Mouse (Mus musculus): Measurements from ENCODE around the gene Cbs.
"Not testable (repeated sequence)": the region's sequence is repeated elsewhere in the genome, so short reads cannot be mapped to it uniquely, and the experiment has no call there.

The Cbs gene

DNA sequence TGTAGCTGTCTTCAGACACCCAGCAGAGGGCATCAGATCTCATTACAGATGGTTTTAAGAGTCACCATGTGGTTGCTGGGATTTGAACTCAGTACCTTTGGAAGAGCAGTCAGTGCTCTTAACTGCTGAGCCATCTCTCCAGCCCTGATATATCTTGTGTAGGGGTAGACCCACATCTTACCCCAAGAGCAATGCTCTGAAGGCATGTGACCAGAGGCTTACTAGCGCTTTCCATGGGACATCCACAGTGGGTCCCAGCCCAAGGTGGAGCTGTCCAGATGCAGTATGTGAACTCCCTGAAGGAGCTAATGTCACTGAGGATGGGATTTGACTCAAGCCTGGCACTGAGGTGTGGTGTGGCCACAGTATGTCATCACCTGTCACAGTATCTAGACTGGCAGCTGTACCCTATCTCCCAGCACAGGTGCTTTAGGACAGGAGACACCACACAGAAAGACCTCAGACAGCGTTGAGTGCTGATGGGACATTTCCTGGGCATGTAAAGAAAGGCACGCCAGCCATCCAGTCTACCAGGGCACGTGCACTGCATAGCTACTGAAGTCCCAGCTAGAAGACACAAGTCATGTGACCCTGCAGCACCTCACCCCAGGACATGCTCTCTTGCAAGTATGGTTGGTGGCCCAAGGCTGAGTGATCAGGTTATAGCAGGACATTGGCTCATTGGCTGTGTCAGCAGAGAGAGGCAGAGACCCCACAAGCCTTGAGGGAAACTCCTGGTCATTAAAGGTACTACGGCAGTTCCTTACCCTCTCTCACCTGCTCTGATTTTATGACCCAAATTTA is 9.4 kb upstream of the Cbs start:
- DNase-seq (ENCODE audit: low spot score in 2 of 2): no peak

GRCm38 (mm10) chr17:31642913-31643312 is 5.9 kb upstream of the Cbs start:
- no peak for DNase-seq (ENCODE audit: low spot score in 2 of 2)

- DNase-seq (ENCODE audit: low spot score in 2 of 2): no peak
Observed at GRCm38 (mm10) chr17:31642331-31642730, 5.3 kb upstream of the Cbs start.

DNA sequence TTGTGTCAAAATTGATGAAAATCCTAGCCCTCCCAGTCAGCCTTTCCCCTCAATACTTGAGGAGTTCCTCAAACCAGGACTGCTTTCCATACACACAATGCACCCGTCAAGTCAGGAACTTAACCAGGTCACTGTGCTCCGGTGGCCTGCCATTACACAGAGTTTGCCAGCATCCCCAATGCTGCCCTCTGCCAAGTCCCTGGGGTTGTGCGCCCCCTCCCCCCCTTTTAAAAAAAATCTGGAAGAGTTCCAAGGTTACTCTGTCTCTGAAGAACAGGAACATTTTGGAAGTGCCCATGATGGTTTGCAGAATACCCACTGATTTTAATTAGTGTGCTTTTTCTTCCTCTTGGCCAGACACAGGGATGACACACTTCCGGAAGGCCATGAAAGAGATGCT is 2.6 kb upstream of the Cbs start:
- DNase-seq (ENCODE audit: low spot score in 2 of 2): no peak

GRCm38 (mm10) chr17:31637866-31638570 is 980 bp upstream of the Cbs start:
- no peak for DNase-seq (ENCODE audit: low spot score in 2 of 2)

DNA sequence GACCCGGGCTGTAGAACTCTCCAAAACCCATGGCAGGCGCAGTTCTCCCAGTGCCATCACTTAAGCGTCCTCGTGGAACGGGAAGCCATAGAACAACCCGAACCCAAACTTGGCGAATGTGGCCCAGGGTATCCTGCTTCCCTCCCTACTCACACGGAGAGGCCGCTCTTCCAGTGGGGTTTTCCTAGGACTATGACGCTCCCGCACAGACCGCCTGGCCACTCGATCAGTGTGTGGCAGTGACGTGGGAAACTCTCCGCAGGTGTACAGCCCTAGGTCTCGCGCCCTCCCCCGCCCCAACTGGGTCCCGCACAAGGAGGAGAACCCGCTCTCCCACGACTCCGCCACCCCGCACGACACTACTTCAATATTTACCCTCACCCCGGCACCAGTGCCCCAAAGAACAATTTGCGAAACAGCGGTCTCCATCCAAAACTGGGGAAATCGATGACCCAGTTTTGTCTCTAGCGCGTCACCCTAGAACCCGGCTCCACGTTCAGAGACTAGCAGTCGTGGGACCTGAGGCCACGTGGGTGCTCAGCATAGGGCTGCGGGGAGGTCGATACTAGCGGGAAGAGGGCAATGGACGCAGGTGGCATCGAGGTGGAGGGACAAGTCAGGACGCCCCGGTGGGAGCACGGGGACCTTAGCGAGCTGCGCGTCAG is 629 bp downstream of the Cbs start:
- no peak for DNase-seq (ENCODE audit: low spot score in 2 of 2)

DNA sequence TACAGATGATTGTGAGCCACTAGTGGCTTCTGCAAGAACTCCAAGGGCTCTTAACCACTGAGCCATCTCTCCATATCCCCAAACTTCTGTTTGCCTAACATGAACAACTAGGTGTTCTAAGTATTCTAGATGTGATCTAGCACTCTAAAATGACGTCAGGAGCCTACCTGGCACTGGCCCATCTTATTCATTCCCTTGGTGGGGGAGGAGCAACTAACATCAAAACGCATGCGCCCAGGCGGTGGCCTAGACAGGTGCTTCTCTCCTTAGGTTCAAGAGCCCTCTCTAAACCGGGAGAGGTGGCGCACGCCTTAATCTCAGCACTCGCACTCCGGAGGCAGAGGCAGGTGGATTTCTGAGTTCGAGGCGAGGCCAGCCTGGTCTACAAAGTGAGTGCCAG is 1.3 kb downstream of the Cbs start:
- DNase-seq (ENCODE audit: low spot score in 2 of 2): no peak

- no peak for DNase-seq (ENCODE audit: low spot score in 2 of 2)
Observed at GRCm38 (mm10) chr17:31634896-31635295, 2.1 kb downstream of the Cbs start.

DNA sequence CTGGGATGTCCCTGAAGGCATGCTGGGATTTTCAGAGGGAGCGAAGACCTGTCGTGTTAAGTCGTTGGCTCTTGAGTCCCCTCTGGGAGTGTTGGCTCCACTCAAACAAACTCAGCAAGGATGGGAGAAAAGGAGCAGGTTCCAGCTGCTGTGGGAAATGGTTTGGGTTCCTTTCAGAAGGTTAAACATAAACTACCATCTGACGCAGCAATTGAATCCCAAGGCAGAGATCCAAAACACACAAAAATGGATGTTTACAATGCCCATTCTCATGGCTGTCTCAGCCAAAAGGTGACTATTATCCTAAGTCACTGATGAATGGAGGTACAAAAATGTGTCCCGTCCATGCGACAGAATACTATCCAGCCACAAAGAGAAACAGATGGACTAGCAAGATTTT is 4.0 kb downstream of the Cbs start:
- DNase-seq (ENCODE audit: low spot score in 2 of 2): no peak

- no peak for DNase-seq (ENCODE audit: low spot score in 2 of 2)
Observed at GRCm38 (mm10) chr17:31631081-31631800, 5.8 kb downstream of the Cbs start.

- no peak for DNase-seq (ENCODE audit: low spot score in 2 of 2)
Observed at GRCm38 (mm10) chr17:31627961-31628360, 9.1 kb downstream of the Cbs start.

DNA sequence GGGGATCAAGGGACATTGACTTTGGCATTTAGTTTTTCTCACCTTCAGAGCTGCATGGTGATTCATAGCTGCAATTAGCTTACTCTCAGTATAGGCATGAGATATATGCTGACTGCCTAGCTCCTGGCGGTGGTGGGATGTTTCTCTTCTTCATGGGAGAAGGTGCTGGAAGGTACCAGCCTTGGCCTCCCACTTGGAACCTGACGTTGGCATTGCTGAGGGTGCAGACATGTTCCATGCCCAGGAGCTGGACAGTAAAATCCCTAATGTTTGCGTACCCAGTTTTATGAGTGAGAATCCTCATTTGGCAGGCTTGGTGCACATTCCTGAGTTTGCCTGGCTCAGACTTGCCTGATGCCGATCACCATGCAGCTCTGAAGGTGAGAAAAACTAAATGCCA is 13.9 kb downstream of the Cbs start:
- DNase-seq (ENCODE audit: low spot score in 2 of 2): no peak

DNA sequence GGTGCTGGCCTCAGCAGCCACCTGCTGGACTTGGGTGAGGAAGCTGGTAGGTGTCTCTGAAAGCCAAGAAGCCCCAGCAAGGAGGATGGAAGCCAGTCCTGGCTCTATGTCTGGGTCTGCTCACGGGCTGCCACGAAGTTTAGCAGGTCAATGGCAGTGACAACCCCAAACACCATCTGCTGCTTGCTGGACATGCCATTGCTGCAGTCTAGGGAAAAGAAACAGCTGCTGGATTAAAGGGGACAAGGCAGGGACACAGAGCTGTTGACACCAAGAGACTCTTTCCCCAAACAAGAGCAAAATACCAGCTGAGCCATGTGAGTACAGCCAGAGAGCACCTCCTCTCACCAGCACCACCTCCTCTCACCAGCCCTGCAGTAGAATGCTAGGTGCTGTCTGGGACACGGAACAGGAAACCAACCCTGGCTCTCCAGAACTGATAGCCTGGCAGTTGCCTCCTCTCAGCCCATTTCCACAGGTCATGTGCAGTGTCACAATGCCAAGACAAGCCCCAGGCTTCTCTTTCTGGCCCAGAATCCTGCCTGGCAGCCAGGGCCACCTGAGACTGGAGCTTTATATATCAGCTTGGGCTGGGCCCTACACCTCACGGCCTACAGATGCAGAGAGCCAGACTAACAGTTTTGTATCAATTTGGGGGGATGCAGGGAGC is 23.8 kb downstream of the Cbs start:
- no peak for DNase-seq (ENCODE audit: low spot score in 2 of 2)

- DNase-seq (ENCODE audit: low spot score in 2 of 2): no peak
Observed at GRCm38 (mm10) chr17:31609895-31610294, 27.1 kb downstream of the Cbs start.

DNA sequence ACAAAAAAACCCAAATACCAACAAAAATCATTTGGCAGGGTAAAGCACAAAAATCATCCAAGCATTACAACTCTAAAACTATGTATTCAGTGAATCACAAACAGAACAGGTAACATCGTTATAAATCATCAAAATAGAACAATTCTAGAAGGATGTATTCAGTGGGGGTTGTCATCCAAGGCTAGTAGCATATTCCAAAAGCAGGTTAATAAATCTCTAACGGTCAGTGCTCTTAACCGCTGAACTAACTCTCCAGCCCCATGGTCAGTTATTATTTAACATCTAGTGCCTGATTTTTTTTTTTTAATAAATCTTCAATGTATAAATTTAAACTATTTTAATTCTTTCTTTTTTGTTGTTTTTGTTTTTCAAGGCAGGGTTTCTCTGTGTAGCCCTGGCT is 27.9 kb downstream of the Cbs start:
- DNase-seq (ENCODE audit: low spot score in 2 of 2): not testable (repeated sequence)

- no peak for DNase-seq (ENCODE audit: low spot score in 2 of 2)
Observed at GRCm38 (mm10) chr17:31607256-31607951, 29.6 kb downstream of the Cbs start.

- no peak for DNase-seq (ENCODE audit: low spot score in 2 of 2)
Observed at GRCm38 (mm10) chr17:31606424-31606823, 30.6 kb downstream of the Cbs start.

- DNase-seq (ENCODE audit: low spot score in 2 of 2): no peak
Observed at GRCm38 (mm10) chr17:31598593-31598992, 38.4 kb downstream of the Cbs start.

- DNase-seq (ENCODE audit: low spot score in 2 of 2): no peak
Observed at GRCm38 (mm10) chr17:31597957-31598356, 39.1 kb downstream of the Cbs start.

DNA sequence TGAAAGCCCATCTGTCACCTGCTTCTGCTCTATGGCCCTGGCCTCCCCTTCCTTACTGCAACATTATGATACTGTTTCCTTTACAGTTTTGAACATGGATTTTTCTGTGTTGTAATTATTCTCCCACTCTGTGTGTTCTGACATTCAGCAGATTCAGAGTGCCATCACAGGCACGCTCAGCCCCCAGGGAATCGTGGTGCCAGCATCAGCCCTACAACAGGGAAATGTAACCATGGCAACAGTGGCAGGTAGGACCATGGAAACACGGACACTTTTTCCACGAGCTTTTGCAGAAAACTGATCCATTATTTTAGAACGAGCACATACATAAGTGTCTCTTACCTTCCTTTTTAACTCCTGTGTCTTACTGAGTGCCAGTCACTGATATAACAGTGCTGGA is 42.0 kb downstream of the Cbs start:
- no peak for DNase-seq (ENCODE audit: low spot score in 2 of 2)

DNA sequence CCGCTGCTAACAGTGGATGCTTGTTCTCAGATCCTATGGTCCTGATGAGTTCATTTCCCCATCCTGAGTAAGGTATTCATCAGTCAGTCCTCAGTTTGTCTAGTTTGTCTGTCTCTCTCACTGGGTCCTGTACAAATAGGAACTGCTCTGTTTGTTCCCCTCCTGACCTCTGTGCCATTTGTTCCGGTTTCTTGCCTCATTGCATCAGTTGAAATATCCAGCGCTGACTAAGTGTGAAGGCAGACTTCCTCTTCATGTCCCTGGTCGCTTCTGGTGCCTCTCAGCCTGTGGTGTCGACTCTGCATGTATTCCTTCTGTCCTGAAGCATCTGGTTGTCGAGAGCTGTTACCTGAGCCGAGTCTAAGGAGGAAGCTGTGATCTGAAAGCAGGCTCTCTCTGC is 42.4 kb downstream of the Cbs start:
- DNase-seq (ENCODE audit: low spot score in 2 of 2): no peak
